Mouse (Mus musculus) CH12.LX (cell line): ENCODE results near the gene Fstl3.

Experiments
- CHD2 ChIP-seq: IDR thresholded peaks from 2 replicates; pipeline ENCODE4 v1.6.1; 2011; ENCODE audit warnings: low read length, improper control_type of control experiment
- CTCF ChIP-seq, 2 experiments: IDR thresholded peaks in 1 of 2; conservative IDR thresholded peaks in 1 of 2; 2 replicates each; pipeline ENCODE4 v1.5.1; 2011 to 2012; ENCODE audit warnings: low read depth in 2 of 2, low read length in 2 of 2, improper control_type of control experiment in 1 of 2, inconsistent platforms in 1 of 2, mild to moderate bottlenecking in 1 of 2, moderate library complexity in 1 of 2
- ELF1 ChIP-seq: IDR thresholded peaks from 2 replicates; pipeline ENCODE4 v1.6.1; 2014; ENCODE audit warnings: low read depth, mild to moderate bottlenecking, inconsistent platforms, low read length, improper control_type of control experiment
- GABPA ChIP-seq: IDR thresholded peaks from 2 replicates; pipeline ENCODE4 v1.6.1; 2012; ENCODE audit warnings: low read depth, low read length, improper control_type of control experiment, inconsistent platforms; ENCODE audit not compliant: insufficient replicate concordance
- KAT2A ChIP-seq: IDR thresholded peaks from 2 replicates; pipeline ENCODE4 v1.6.1; 2012; ENCODE audit warnings: low read length, improper control_type of control experiment, inconsistent platforms; ENCODE audit not compliant: insufficient replicate concordance
- MAFK ChIP-seq: IDR thresholded peaks from 2 replicates; pipeline ENCODE4 v1.6.1; 2011; ENCODE audit warnings: low read length, improper control_type of control experiment; ENCODE audit not compliant: insufficient replicate concordance
- MEF2A ChIP-seq: IDR thresholded peaks from 2 replicates; pipeline ENCODE4 v1.6.1; 2014; ENCODE audit warnings: low read depth, mild to moderate bottlenecking, inconsistent platforms, low read length, improper control_type of control experiment, borderline replicate concordance
- PAX5 ChIP-seq: IDR thresholded peaks from 2 replicates; pipeline ENCODE4 v1.6.1; 2012; ENCODE audit warnings: low read length, inconsistent platforms, mixed read lengths
- POLR2A ChIP-seq: IDR thresholded peaks from 2 replicates; pipeline ENCODE4 v1.6.1; 2011; ENCODE audit warnings: low read depth, mild to moderate bottlenecking, improper control_type of control experiment, low read length

DNA sequence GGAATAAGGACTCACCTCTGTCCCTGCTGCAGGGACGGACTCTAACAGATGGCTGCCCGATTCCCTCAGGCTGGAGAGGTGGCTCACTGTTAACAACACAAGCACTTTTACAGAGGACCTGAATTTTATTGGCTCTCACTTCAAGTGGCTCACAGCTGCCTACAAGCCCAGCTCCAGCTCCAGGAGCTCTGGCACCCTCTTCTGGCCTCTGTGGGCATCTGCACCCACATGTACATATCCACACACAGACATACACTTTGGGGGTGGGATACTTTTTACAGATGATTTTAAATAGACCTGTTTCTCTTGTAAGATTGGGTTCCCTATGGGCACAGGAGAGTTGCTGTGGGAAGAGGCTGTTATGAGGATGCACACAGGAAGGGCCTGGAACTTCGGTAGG lies 4.8 kb upstream of the Fstl3 start:
- TF ChIP-seq CTCF (conservative IDR thresholded peaks at IDR 0.05 in 1 of 2, IDR thresholded peaks at IDR 0.05 in 1 of 2; ENCODE audit: low read depth in 2 of 2, low read length in 2 of 2): peak in 1 of 2 experiments; percentile 35; a peak in 2 of 4 replicates
- no peak for TF ChIP-seq POLR2A
- no peak for TF ChIP-seq MEF2A
- TF ChIP-seq GABPA: no peak
- no peak for TF ChIP-seq CHD2
- no peak for TF ChIP-seq PAX5
- no peak for TF ChIP-seq MAFK
- TF ChIP-seq KAT2A: no peak
- no peak for TF ChIP-seq ELF1
